Mouse (Mus musculus): ENCODE data around the gene Hmgcr.

GRCm38 (mm10) chr13:96604242-96604641 lies 66.5 kb downstream of the Hmgcr start:
- no peak for TF ChIP-seq GATA1 (IDR thresholded peaks at IDR 0.05; ENCODE audit: borderline replicate concordance, low read length)
- TF ChIP-seq FLI1 (IDR thresholded peaks at IDR 0.05; ENCODE audit: low read length) = no peak

All from megakaryocyte, embryonic 14.5 days (primary cell).